Mouse (Mus musculus) cerebellum, postnatal 25 days (tissue): ENCODE data around the gene 1700001C02Rik.
A peak's percentile ranks its signal among the peaks of the same experiment; 100 is the strongest.

Experiments used
- DNase-seq, 2 experiments: peaks; one replicate each; pipeline ENCODE4 v3.0.0; 2021; ENCODE audit warnings: mixed read lengths in 2 of 2

1700001C02Rik gene

DNA sequence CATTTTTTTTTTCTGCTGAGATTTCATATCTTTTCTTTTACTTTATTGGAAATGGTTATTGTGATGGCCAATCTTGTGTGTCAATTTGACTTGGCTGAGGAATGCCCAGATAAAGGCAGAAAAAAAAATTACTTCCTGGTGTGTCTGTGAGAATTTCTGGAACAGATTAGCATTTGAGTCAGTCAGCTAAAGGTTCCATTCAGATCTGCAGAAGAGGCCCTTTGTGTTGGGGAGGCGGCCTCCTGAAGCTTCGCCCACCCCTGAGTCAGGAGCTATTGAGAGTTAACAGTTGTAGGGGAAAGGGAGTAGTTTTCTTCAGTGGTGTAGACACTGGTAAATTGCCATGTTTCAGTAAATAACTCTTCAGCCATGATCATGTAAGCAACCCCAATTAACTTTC is 29.4 kb downstream of the 1700001C02Rik start:
- no peak for DNase-seq

DNA sequence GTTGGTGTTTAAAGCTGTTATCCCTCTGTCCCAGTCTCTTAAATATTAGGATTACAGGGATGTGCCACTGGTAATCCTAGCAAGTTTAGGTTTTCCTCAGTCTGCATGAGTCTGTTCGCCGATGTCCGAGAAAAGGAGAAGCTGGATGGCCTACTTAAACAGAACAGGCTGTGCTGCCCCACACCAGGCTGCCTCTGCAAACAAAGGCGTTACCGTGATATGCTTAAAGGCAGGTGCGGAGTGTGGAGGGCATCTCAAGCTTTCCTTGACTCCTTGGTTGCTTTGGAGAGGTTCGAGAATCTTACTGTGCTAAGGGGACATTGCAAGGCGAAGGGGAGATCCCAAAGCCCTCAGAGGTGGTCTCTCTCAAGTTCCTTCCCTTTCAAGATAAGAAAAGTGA is 31.0 kb downstream of the 1700001C02Rik start:
- no peak for DNase-seq

DNA sequence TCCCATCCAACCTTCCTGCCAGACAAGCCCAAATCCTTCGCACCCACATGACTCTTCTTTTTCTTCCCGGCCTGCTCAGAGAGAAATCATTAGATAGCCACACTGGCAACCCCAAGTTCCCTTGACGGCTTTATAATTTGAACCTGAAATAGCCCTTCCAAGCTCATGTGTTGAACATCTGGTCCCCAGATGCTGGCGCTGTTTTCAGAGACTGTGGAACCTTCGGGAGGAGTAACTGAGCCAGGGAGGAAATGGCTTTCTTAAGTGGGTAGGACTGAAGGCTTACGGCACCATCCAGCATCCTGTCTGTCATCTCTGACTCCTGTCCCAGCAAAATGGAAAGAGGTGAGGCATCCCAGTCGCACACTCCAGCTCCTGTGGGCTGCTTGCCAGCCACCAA is 31.5 kb downstream of the 1700001C02Rik start:
- no peak for DNase-seq

DNA sequence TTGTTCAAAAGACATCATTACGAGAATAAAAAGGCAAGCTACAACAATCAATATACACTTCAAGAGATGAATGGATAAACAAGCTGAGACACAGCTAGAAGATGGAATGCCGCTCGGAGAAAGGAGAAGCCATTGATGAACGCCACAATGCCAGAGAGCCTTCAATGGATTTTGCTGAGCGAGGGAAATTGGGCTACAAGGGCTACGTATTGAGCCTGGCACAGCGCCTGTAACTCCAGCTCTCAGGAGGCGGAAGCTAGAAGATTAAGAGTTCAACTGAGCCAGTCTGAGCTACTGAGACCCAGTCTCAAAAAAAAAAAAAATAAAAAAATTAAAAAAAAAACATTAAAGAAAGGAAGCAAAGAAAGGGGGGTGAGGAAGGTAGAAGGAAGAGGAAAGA is 47.3 kb downstream of the 1700001C02Rik start:
- DNase-seq: no peak

DNA sequence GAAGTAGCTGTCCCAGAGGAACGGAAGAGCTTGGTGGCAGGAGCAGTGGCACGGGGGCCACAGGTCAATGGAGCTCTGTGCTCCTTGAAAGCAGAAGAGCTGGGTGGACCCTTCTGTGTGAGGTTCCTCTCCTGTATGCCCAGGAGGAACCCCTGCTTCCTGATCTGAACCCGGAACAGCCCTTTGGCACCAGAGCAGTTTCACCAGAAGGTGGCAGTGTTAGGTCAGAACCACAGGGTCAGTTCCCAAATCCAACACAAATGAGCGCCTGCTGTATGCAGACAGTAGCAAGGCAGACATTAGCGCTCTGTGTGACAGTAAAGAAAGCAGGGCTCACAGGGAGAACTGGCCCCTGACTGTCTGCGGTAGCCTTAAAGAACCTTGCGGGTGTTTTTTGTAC is 50.5 kb downstream of the 1700001C02Rik start:
- peak; percentile 79 to 86 for DNase-seq

DNA sequence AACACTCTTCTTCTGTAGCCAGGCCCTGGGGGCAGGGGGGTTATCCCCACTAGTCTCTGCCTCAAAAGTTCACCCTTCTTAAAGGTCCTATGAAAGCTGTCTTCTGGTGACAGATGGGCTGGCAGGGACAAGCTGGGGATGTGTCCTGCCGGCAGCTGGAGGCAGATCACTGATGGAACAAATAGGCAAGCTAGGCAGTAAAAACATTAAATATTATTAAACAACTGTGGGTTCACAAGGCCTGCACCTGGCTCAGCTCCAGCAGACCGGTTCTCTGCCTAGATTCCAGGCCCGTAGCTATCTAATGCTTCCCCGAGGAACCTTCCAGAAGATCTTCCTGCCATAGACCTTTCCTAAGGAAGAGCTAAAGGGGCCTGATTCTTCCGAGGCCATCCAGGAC is 52.3 kb downstream of the 1700001C02Rik start:
- peak in 1 of 2 experiments; percentile 35 for DNase-seq

DNA sequence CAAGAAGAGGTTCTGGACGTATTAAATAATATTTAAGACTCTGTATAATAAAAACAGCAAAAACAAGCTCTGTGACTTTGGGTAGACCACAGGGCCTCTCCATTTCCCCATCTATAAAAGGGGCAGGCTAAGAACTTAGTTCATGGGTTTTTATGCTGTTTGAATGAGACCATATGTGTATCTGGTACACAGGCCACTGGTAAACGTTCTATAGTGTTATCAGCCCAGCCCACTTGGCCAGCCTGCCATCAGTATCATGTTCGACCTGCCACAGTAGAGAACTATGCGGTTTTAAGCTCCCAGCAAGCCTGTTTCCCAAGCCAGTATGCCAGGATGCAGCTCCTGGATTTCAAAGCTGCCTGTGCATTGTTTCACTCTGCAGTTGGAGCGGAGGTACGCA is 52.7 kb downstream of the 1700001C02Rik start:
- no peak for DNase-seq

DNA sequence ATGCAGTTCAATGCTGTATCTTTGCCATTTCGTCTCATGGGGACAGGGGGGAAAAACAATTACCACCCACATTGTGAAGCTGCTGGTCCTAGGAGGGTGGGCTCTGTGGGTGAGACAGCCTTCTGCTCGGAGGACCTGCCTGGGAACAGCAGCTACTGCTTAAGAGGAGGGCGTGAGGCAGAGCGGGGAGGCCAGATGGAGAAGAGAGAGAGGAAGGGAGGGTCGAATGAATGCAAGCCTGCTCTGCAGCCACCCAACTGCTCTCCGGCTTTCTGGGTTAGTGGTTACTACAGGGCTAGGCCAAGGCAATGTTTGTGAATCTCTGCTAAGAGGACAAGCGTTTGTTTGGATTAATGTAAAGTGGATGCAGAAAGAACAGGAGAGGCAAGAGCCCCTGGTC is 53.6 kb downstream of the 1700001C02Rik start:
- peak in 1 of 2 experiments; percentile 37 for DNase-seq

DNA sequence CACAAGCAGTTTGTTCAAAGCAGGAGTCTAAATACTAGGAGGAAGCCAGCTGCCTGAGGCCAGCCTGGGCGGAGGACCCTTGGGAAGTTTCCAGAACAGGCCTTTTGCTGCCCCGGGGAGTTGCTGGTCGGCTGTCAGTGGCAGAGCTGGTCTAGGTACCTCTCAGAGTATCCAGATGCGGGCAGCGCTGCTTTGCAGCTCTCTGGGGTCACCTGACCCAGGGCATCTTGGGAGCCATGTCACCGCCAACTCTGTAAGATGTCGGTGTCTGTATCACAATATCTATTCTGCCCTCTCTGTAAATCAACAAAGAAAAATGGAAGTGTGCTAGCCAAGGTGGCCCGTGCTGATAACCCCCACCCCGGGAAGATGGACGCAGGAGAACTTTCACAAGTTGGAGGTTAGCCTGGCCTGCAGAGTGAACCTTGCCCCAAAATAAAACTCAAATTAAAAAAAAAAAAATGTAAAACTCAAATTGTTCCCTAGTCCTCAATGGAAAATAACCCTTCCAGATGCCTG is 54.4 kb downstream of the 1700001C02Rik start:
- peak in 1 of 2 experiments; percentile 52 for DNase-seq

DNA sequence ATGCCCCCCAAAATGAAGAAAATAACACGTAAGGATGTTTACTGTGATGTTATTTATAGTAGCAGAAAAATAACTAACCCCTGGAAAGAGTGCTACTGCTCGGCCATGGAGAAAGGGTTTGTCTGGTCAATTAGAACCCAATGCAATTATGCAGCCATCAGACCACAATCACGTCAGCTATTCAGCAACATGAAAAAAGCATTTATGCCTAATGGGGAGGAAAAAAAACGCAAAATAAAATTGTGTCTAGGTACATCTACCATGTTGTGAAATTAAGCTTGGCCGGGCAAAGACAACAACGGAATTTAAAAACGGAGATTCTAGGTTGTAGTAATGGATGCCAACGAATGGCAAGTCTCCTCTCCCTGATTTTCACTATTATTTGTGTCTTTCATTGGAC is 56.6 kb downstream of the 1700001C02Rik start:
- no peak for DNase-seq

DNA sequence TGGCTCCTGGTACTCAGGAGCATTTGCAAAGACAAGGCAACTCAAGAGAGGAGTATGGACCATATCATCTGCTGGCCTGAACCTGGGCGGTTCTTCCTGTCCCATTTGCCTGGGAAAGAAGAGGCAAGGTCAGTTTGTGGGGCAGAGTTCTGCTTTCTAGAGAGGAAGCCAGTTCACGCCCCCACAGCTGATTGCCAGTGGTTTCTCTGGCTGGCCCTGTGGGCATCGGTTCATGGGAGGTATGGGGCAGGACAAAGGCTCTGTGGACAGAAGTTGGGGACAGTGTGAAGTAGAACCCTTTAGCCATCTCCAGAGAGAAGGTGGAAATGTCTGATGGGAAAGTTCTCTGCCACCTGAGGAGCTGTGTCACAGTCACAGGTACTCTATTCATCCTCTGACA is 57.3 kb downstream of the 1700001C02Rik start:
- no peak for DNase-seq

DNA sequence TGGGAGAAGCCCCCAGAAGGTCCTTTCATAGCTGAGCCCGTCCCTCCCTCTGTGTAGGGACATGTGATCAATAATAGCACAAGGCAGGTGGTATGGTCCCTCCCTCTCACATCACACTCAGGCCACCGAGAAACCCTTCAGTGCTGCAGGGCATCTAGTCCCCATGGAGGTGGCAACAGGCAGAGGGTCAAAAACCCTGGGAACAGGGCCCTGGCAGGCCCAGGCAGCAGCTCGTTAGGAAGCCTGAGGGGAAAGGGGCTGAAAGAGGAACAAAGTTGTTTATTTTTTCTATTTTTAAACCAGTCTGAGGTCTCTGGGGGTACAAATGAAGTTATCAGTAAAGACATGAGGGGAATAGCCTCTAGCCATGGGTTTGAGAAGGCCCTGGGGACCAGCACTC is 58.4 kb downstream of the 1700001C02Rik start:
- DNase-seq: no peak

DNA sequence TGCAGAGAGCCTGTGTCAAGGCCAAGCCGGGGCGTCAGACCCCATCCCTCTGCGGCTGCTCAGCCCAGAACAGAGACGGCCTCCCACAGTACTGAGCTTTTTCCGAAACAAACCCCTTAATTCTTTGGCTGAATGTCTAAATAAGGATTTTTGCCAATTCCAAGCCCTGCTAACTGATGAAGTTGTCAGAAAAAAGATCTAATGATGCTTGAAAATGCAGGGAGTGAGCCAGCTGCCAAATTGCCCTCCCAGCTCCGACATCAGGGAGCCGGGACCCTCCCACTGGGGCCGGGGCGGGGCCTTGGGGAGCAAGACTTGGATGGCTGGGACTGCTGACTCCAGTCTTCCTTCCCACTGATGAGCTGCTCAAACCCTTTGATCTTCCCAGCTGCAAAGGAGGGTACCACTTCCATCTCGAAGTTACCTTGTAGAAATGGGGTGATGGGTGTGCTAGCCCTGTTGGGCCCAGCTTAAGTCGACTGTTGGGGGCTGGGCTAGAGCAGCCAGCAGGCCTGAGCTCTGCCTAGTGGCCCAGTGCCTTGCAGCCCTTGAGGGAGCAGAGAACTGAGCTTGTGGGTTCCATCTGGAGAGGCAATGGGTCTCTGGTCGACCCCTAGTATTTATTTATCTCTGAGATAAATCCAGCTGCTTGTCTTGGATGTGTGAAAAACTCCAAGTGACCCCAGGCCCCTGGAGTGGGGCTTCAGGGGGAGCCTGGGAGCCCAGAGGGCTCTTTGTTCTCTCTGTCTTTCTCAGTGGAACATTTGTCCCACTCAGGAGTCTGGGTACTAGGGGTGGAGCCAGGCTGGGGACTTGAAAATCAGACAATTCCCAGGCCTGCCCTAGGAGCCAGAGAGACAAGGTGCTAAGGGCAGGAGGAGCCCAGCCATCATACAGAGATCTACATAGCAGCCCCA is 60.3 kb downstream of the 1700001C02Rik start:
- peak in 1 of 2 experiments; percentile 24 for DNase-seq

DNA sequence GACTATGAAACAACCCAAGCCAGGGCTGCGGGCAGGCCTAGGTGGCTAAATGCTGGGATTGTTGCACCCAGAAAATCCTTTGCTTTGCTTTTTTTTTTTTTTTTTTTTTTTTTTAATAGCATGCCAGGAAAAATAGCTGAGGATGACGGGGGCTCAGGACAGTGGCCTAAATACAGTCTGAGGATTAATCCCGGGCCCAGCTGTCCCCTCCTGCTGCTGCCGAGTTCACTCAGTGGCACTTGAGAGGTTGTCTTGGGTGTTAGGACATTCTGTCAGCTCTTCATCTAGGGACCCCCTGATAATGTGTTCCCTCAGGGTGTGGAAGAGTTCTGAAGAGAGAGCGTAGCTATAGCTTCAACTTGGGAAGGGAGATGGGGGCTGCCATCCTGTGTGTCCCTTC is 61.3 kb downstream of the 1700001C02Rik start:
- no peak for DNase-seq

DNA sequence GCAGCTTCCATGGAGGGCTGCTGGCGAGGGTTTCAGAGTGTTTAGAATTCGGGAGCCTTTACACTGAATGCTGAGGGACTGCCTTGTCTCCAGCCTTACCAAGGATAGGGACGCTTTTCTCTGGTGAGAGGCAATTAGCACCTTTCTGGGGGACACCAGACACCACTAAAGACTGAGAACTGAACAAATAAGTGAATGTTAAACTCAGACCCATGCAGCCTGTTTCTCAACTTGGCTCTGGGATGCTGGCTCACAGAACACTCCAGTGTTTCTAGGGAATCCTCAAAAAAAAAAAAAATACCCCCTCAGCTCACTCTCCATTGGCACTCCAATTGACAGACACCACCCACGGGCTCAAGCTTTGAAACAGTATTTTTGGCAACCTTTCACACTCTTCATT is 63.1 kb downstream of the 1700001C02Rik start:
- DNase-seq: no peak
